Mouse (Mus musculus): ENCODE data around the gene 4931422A03Rik. TPM values are rescaled to one million over a fixed set of nuclear protein-coding genes. Genes with fewer than 3 reads are reported as not detected.
A peak's percentile ranks its signal among the peaks of the same experiment; 100 is the strongest.

The 4931422A03Rik gene
- total RNA-seq, 2 experiments from 2014 or later: 0.27 TPM; not detected in 1

GRCm38 (mm10) chr2:103970041-103970790 lies 57.9 kb downstream of the 4931422A03Rik start:
- ATAC-seq (ENCODE audit: poor library complexity, severe bottlenecking): peak; percentile 31

DNA sequence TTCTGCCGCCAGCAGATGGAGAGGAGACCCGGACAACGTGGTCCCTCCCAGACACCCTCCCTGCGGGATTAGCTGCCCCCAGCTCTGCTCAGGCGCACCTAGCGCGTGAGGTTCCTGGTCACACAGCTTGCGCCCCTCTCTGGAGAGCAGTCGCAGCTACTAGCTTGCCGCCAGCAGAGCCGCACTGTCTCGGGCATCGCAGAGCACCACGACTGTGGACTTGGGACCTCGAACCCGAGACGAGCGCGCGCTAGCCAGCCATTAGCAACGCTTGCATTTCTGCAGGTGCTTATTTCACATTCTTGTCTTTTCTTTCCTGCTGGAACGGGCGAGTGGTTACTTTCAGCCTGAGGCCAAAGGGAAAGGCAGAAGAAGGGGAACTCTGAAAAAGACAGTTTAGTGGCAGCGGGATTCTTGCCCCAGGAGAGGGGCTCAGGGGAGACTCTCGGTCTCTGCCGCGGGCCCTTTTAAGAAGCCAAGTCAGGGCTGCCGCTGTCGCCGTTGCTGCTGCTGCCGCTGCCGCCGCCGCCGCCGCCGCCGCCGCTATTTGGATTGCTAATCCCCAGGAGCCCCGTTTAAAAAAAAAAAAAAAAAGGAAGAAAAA lies 58.6 kb downstream of the 4931422A03Rik start:
- peak; percentile 72 for ATAC-seq (ENCODE audit: poor library complexity, severe bottlenecking)

GRCm38 (mm10) chr2:103968919-103969436 lies 59.2 kb downstream of the 4931422A03Rik start:
- ATAC-seq (ENCODE audit: poor library complexity, severe bottlenecking): no peak

DNA sequence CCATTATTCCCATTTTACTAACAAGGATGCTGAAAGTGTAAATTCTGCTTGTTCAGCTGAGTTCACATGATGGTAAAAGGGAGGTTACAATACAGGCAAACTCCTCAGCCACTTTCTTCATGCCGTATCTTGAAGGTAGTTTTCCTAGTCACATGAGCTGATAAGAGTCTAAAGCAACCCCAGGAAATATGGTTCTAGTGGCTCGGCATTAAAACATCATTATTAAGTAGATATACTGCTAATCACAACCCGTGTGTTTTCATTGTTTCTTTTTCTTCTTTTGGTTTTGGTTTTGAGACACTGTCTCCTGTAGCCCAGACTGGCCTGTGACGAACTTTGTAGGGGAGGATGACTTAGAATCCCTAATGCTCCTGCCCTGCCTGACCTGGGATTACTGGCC lies 60.0 kb downstream of the 4931422A03Rik start:
- ATAC-seq (ENCODE audit: poor library complexity, severe bottlenecking): no peak

DNA sequence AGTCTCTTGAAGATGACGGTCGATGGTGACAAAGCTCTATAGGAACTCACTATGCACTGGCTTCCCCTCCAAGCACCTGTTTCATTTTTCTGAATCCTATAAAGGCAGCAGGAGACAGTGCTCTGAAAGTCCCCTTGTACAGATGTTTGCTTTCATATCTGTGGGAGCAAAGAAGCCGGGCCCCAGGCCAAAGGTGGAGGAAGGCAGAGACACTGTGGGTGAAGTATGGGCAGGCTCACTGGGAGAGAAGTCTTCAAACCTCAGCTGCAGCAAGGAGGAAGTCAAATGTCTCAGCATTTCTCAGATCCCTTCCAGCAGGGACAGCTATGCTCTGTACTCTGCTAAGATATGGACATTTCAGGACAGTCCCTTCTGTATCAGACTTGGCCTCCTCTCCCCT lies 62.8 kb downstream of the 4931422A03Rik start:
- ATAC-seq (ENCODE audit: poor library complexity, severe bottlenecking): no peak

GRCm38 (mm10) chr2:103962349-103962748 lies 65.8 kb downstream of the 4931422A03Rik start:
- no peak for ATAC-seq (ENCODE audit: poor library complexity, severe bottlenecking)

GRCm38 (mm10) chr2:103959574-103959973 lies 68.6 kb downstream of the 4931422A03Rik start:
- ATAC-seq (ENCODE audit: poor library complexity, severe bottlenecking): no peak

DNA sequence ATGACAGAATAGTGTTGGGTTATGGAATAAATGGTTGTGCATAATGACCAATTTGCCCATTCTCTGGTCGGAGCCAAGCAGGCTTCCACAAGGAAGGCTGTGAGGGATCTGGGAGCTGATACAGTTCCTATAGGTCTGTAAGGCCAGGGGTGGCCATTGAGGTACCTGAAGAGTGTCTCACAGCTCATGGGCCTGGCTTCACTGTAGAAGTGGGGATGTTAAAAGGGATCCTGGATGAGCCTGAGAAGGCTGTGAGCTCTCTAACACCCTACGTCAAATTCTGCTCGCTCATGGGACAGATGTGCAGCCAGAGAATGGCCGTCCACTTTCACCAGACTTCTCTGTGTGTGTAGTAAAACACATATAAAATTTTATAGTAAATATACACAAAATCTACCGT lies 69.1 kb downstream of the 4931422A03Rik start:
- ATAC-seq (ENCODE audit: poor library complexity, severe bottlenecking): no peak

- no peak for ATAC-seq (ENCODE audit: poor library complexity, severe bottlenecking)
Observed at GRCm38 (mm10) chr2:103958634-103959033, 69.5 kb downstream of the 4931422A03Rik start.

GRCm38 (mm10) chr2:103957649-103958546 lies 70.3 kb downstream of the 4931422A03Rik start, which contains the start of gene Lmo2:
Lmo2 (plus strand) TSS chr2:103957986.
- peak; percentile 38; the same call in 1 of the 2 replicates for ATAC-seq (ENCODE audit: poor library complexity, severe bottlenecking)

DNA sequence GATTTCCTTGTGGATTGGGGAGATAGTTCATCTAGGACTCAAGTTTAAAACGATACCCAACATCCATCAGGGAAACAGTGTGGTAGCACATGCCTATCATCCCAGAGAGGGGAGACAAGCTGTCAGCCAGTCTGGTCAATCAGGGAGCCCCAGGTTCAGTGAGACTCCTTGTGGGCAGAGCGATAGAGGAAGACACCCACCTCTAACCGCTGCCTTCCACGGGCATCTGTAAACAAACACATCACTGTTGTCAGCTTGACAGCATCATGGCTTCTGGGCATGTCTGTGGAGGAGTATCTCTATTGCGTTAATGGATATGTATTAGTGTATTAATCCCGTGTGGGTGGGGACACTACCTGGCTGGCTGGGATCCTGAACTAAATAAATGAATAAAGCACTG lies 71.3 kb downstream of the 4931422A03Rik start:
- ATAC-seq (ENCODE audit: poor library complexity, severe bottlenecking): no peak

- peak; percentile 71 for ATAC-seq (ENCODE audit: poor library complexity, severe bottlenecking)
Observed at GRCm38 (mm10) chr2:103955714-103956113, 72.4 kb downstream of the 4931422A03Rik start.

DNA sequence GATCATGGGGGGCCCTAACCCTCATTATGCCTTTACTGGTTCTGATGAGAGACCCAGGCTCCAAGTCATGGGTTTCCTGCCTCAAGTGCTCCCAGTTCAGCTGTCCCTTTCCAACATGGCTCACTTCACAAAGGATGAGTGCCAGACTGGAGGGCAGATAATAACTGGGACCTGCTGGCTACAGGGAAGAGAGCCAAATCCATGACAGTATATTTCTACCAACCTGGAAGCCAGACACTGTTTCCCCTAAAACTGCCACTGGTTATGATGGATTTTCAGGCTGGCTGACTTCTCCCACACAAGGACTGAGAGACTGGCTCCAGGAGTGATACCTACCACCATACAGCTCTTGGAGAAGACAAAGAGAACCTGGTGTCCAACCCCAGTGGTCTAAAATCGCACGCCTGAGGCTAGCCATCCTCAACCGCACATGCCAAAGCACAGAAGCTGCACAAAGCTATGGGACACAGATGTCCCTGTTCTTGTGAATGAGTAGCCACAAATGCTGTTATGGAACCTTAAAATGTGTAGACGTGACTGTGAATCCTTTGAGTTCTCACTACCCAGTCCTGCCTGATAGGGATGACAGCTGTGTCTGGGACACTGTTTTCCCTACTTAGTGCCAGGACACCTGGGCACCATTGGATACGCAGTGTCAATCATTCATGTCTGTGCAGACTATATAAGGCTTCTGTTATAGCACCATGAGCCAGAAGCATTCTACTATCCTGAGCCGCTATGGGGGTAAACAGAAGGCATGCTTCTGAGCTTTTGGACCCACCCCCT lies 74.9 kb downstream of the 4931422A03Rik start:
- ATAC-seq (ENCODE audit: poor library complexity, severe bottlenecking): no peak

DNA sequence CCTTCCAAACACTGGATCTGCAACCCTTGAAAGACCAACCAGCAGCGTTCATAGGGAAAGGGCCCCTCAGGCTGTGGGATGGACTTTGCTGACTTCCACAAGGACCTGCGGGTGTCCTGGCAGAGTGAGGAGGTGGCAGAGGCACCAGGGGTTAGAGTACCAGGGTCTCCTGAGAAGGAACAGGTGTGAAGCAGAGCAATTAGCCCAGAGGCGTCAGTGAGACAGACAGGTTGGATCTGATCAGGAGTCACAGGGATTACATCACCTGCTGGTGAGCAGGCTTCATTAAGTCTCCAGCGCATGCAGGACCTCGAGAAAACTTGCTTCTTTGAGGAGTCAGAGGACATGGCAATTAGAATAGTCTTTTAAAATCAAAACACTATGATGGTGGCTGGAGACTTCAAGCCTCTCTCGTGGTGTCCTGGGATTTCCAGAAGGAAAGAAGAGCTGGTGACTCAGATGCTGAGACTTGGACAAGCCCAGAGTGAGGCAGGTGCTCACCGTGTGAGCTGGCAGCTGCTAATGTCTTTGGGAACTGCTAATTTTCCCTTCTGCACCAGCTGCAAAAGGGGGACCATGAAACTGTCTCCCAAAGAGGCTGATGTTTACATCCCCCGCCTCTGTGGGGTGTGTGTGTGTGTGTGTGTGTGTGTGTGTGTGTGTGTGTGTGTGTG lies 80.0 kb downstream of the 4931422A03Rik start:
- ATAC-seq (ENCODE audit: poor library complexity, severe bottlenecking): no peak

DNA sequence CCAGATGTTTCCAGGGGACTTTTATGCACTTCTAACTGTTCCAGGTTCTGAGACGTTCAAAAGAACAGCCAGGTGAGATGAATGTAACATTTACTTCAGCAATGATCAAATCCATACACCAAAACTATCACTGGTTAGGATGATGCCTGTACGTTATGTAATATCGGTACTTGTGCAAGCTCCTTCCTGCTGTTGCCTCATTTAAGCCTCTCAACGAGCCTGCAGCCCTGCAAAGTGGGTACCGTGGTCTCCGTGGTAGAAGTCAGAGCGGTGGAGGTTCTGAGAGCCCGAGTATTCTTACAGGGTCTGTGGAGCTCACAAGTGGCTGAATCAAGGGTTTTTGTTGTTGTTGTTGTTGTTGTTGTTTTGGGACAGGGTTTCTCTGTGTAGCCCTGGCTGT lies 81.3 kb downstream of the 4931422A03Rik start:
- peak; percentile 57 for ATAC-seq (ENCODE audit: poor library complexity, severe bottlenecking)

- peak; percentile 70 for ATAC-seq (ENCODE audit: poor library complexity, severe bottlenecking)
Observed at GRCm38 (mm10) chr2:103945571-103946092, 82.5 kb downstream of the 4931422A03Rik start.

GRCm38 (mm10) chr2:103944859-103945258 lies 83.3 kb downstream of the 4931422A03Rik start:
- ATAC-seq (ENCODE audit: poor library complexity, severe bottlenecking): peak; percentile 71

GRCm38 (mm10) chr2:103941085-103941484 lies 87.1 kb downstream of the 4931422A03Rik start:
- ATAC-seq (ENCODE audit: poor library complexity, severe bottlenecking): no peak

DNA sequence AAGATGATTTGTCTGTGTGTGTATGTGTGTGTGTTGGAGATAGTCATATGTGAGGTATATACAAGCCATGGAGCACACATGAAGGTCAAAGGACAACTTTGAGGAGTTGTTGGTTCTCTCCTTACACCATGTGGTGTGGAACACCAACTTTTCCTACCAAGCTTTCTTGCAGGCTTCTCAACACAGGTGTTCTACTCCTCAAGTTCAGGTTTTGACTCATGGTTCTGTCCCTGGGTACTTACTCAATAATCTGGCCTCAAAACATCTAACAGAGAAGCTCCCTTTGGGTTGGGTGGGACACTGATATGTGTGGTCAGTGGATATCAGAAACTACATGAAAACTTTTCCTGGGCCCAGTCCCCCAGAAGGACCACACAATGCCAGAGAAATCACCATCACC lies 89.2 kb downstream of the 4931422A03Rik start:
- no peak for ATAC-seq (ENCODE audit: poor library complexity, severe bottlenecking)
